Mouse (Mus musculus) colon, adult 2 months (tissue): Measurements from ENCODE around the gene Ampd3. TPM values are rescaled to one million over a fixed set of nuclear protein-coding genes. Genes with fewer than 3 reads are reported as not detected.

Experiments used
- polyA plus RNA-seq: library from polyadenylated mRNA; depleted of rRNA; stranded (reverse); fragments of >200 nt; gene quantifications from 2 replicates; pipeline ENCODE4 v1.2.3, GENCODE M21; 2012; rRNA removed

Ampd3 gene
- polyA plus RNA-seq: 33.1 and 40.0 TPM in 2 replicates

GRCm38 (mm10) chr7:110768001-110768400, at the start of gene Ampd3:
TSS of gene Ampd3 (plus strand) at chr7:110768206.

GRCm38 (mm10) chr7:110843916-110844874, 76.2 kb downstream of the Ampd3 start, which contains the start of gene Rnf141:
TSS of gene Rnf141 (minus strand) at chr7:110844457.

Other genes starting within 250 kb of the Ampd3 start
- gene Sbf2, start 153.3 kb upstream of the Ampd3 start, polyA plus RNA-seq: 12.3 and 13.9 TPM in 2 replicates
- gene Adm, start 140.5 kb upstream of the Ampd3 start, polyA plus RNA-seq: 10.3 and 12.9 TPM in 2 replicates
- 15.8 and 19.8 TPM in 2 replicates for gene Rnf141, start 76.3 kb downstream of the Ampd3 start, polyA plus RNA-seq
- 18.9 and 22.0 TPM in 2 replicates for gene Lyve1, start 95.0 kb downstream of the Ampd3 start, polyA plus RNA-seq
- 38.0 and 41.0 TPM in 2 replicates for gene Mrvi1, start 214.3 kb downstream of the Ampd3 start, polyA plus RNA-seq